Mouse (Mus musculus) A20 (cell line): ENCODE results near the gene Tle3.
A peak's percentile ranks its signal among the peaks of the same experiment; 100 is the strongest.

Experiments
- DNase-seq: peaks from one replicate; pipeline ENCODE4 v3.0.0-alpha.2; 2011; ENCODE audit warnings: low read depth, low spot score

The Tle3 gene

GRCm38 (mm10) chr9:61376650-61377049 lies 4.5 kb downstream of the Tle3 start:
- DNase-seq = no peak

- no peak for DNase-seq
Observed at GRCm38 (mm10) chr9:61377706-61378479, 5.7 kb downstream of the Tle3 start.

GRCm38 (mm10) chr9:61378516-61378915 lies 6.3 kb downstream of the Tle3 start:
- no peak for DNase-seq

GRCm38 (mm10) chr9:61379016-61379634 lies 7.0 kb downstream of the Tle3 start:
- no peak for DNase-seq

GRCm38 (mm10) chr9:61380258-61381062 lies 8.3 kb downstream of the Tle3 start:
- DNase-seq = no peak

- no peak for DNase-seq
Observed at GRCm38 (mm10) chr9:61381063-61381408, 8.9 kb downstream of the Tle3 start.

- no peak for DNase-seq
Observed at GRCm38 (mm10) chr9:61381445-61381844, 9.3 kb downstream of the Tle3 start.

GRCm38 (mm10) chr9:61382595-61383186 lies 10.5 kb downstream of the Tle3 start:
- DNase-seq = no peak

- no peak for DNase-seq
Observed at GRCm38 (mm10) chr9:61384101-61384500, 11.9 kb downstream of the Tle3 start.

- DNase-seq = no peak
Observed at GRCm38 (mm10) chr9:61384646-61385443, 12.7 kb downstream of the Tle3 start.

- no peak for DNase-seq
Observed at GRCm38 (mm10) chr9:61385753-61386152, 13.6 kb downstream of the Tle3 start.

GRCm38 (mm10) chr9:61386314-61386713 lies 14.1 kb downstream of the Tle3 start:
- DNase-seq = no peak

- peak; percentile 9 for DNase-seq
Observed at GRCm38 (mm10) chr9:61387797-61388196, 15.6 kb downstream of the Tle3 start.

- DNase-seq = no peak
Observed at GRCm38 (mm10) chr9:61388214-61388613, 16.0 kb downstream of the Tle3 start.

GRCm38 (mm10) chr9:61388689-61389403 lies 16.7 kb downstream of the Tle3 start:
- DNase-seq = no peak

- DNase-seq = no peak
Observed at GRCm38 (mm10) chr9:61389404-61389701, 17.2 kb downstream of the Tle3 start.

GRCm38 (mm10) chr9:61391570-61392337 lies 19.6 kb downstream of the Tle3 start:
- no peak for DNase-seq

GRCm38 (mm10) chr9:61392338-61392620 lies 20.1 kb downstream of the Tle3 start:
- no peak for DNase-seq

- no peak for DNase-seq
Observed at GRCm38 (mm10) chr9:61393161-61393560, 21.0 kb downstream of the Tle3 start.

- no peak for DNase-seq
Observed at GRCm38 (mm10) chr9:61393847-61394246, 21.7 kb downstream of the Tle3 start.
